Mouse (Mus musculus): ENCODE results near the gene Thrap3. TPM values are rescaled to one million over a fixed set of nuclear protein-coding genes. Genes with fewer than 3 reads are reported as not detected.
A peak's percentile ranks its signal among the peaks of the same experiment; 100 is the strongest.

Thrap3 gene
- polyA plus RNA-seq, 1 experiment from 2014 or later, result 130 TPM

- Histone ChIP-seq H3K36me3 (no peaks in the 10 kb centered on the region), H3K27ac (replicated peaks) (0 out of 2 replicates have a peak overlapping the region, but pooled peaks have one; percentile 4), H3K27me3 (peaks cover 34% of the 10 kb centered on the region), H3K9me3 (no peaks in the 10 kb centered on the region), H3K4me1 (replicated peaks) (peaks cover 22% of the 10 kb centered on the region), H3K9ac (no peak overlapping the region), H3K4me3 (no peak overlapping the region), H3K4me2 (peak overlapping the region; percentile 57; the same call in 1 of the 2 replicates)
- WGBS, result 54% methylated on average over 10 of the region's 10 CpGs
- ATAC-seq (ENCODE audit: low FRiP score, low read depth), result no peak
Observed at GRCm38 (mm10) chr4:126149798-126150197, 52.8 kb downstream of the Thrap3 start.

GRCm38 (mm10) chr4:126149041-126149676 is 53.4 kb downstream of the Thrap3 start:
- Histone ChIP-seq H3K4me3 (peak overlapping the region; percentile 40), H3K27ac (replicated peaks) (no peak overlapping the region), H3K36me3 (no peaks in the 10 kb centered on the region), H3K9me3 (no peaks in the 10 kb centered on the region), H3K4me1 (replicated peaks) (peaks cover 22% of the 10 kb centered on the region), H3K9ac (peak overlapping the region; percentile 36), H3K4me2 (peak overlapping the region; percentile 57), H3K27me3 (peaks cover 34% of the 10 kb centered on the region)
- ATAC-seq (ENCODE audit: low FRiP score, low read depth), result peak; percentile 23; the same call in 1 of the 2 replicates
- 18% methylated on average over 42 of the region's 42 CpGs for WGBS

GRCm38 (mm10) chr4:126148161-126148961 is 54.2 kb downstream of the Thrap3 start:
- peak; percentile 28; the same call in 1 of the 2 replicates for ATAC-seq (ENCODE audit: low FRiP score, low read depth)
- peak overlapping the region; percentile 40; the same call in 1 of the 2 replicates for H3K27ac ChIP-seq (replicated peaks)
- H3K4me1 ChIP-seq (replicated peaks), result peaks cover 22% of the 10 kb centered on the region

GRCm38 (mm10) chr4:126147533-126148160 is 54.9 kb downstream of the Thrap3 start, which contains the start of gene Eva1b:
Gene Eva1b (plus strand): TSS chr4:126147744.
- WGBS, result 2% methylated on average over 24 of the region's 24 CpGs
- peak within 1 kb of the TSS; percentile 57 for H3K4me2 ChIP-seq
- no peak for ATAC-seq (ENCODE audit: low FRiP score, low read depth)
- H3K27me3 ChIP-seq, result peaks cover 34% of the 10 kb centered on the region
- peak within 1 kb of the TSS; percentile 40 for H3K4me3 ChIP-seq
- H3K9ac ChIP-seq, result peak within 1 kb of the TSS; percentile 36
- H3K9me3 ChIP-seq, result no peaks in the 10 kb centered on the region
- peaks cover 22% of the 10 kb centered on the region for H3K4me1 ChIP-seq (replicated peaks)
- H3K27ac ChIP-seq (replicated peaks), result peak within 1 kb of the TSS; percentile 40
- no peaks in the 10 kb centered on the region for H3K36me3 ChIP-seq

More at GRCm38 (mm10) chr4:126148161-126148961, 54.2 kb downstream of the Thrap3 start:
- Histone ChIP-seq H3K36me3 (no peaks in the 10 kb centered on the region), H3K9ac (peak overlapping the region; percentile 36), H3K27me3 (peaks cover 34% of the 10 kb centered on the region), H3K9me3 (no peaks in the 10 kb centered on the region), H3K4me3 (peak overlapping the region; percentile 40), H3K4me2 (peak overlapping the region; percentile 57)
- WGBS, result 1% methylated on average over 60 of the region's 67 CpGs

GRCm38 (mm10) chr4:126146974-126147532 is 55.5 kb downstream of the Thrap3 start:
- Histone ChIP-seq H3K27ac (replicated peaks) (peak overlapping the region; percentile 40; the same call in 1 of the 2 replicates), H3K9ac (no peak overlapping the region), H3K36me3 (no peaks in the 10 kb centered on the region), H3K27me3 (peaks cover 34% of the 10 kb centered on the region), H3K4me3 (no peak overlapping the region), H3K4me1 (replicated peaks) (peaks cover 22% of the 10 kb centered on the region), H3K4me2 (peak overlapping the region; percentile 57; the same call in 1 of the 2 replicates), H3K9me3 (no peaks in the 10 kb centered on the region)
- 51% methylated on average over 9 of the region's 9 CpGs for WGBS
- ATAC-seq (ENCODE audit: low FRiP score, low read depth), result no peak

- no peak for ATAC-seq (ENCODE audit: low FRiP score, low read depth)
- Histone ChIP-seq H3K9me3 (no peaks in the 10 kb centered on the region), H3K4me3 (no peak overlapping the region), H3K4me2 (no peak overlapping the region), H3K9ac (no peak overlapping the region), H3K36me3 (no peaks in the 10 kb centered on the region), H3K27me3 (peaks cover 30% of the 10 kb centered on the region), H3K4me1 (replicated peaks) (peaks cover 22% of the 10 kb centered on the region), H3K27ac (replicated peaks) (no peak overlapping the region)
- 62% methylated on average over 4 of the region's 4 CpGs for WGBS
Observed at GRCm38 (mm10) chr4:126145396-126145795, 57.2 kb downstream of the Thrap3 start.

- peaks cover 37% of the 10 kb centered on the region for H3K36me3 ChIP-seq
Observed at GRCm38 (mm10) chr4:126141021-126141420, 61.5 kb downstream of the Thrap3 start.

GRCm38 (mm10) chr4:126137773-126138172 is 64.8 kb downstream of the Thrap3 start:
- Histone ChIP-seq H3K27me3 (no peaks in the 10 kb centered on the region), H3K4me1 (replicated peaks) (peaks cover under 1% of the 10 kb centered on the region; the same call in 1 of the 2 replicates), H3K4me2 (no peak overlapping the region), H3K9me3 (no peaks in the 10 kb centered on the region), H3K4me3 (no peak overlapping the region), H3K27ac (replicated peaks) (no peak overlapping the region), H3K9ac (no peak overlapping the region), H3K36me3 (peaks cover 52% of the 10 kb centered on the region)
- WGBS, result 83% methylated on average over 4 of the region's 4 CpGs
- no peak for ATAC-seq (ENCODE audit: low FRiP score, low read depth)

More at GRCm38 (mm10) chr4:126141021-126141420, 61.5 kb downstream of the Thrap3 start:
- no peak overlapping the region for H3K4me3 ChIP-seq
- H3K9me3 ChIP-seq, result no peaks in the 10 kb centered on the region
- H3K9ac ChIP-seq, result no peak overlapping the region
- ATAC-seq (ENCODE audit: low FRiP score, low read depth), result no peak
- H3K27me3 ChIP-seq, result no peaks in the 10 kb centered on the region
- 72% methylated on average over 5 of the region's 5 CpGs for WGBS
- no peak overlapping the region for H3K4me2 ChIP-seq
- no peaks in the 10 kb centered on the region for H3K4me1 ChIP-seq (replicated peaks)
- H3K27ac ChIP-seq (replicated peaks), result no peak overlapping the region

GRCm38 (mm10) chr4:126134639-126135038 is 67.9 kb downstream of the Thrap3 start:
- Histone ChIP-seq H3K9ac (no peak overlapping the region), H3K36me3 (peaks cover 48% of the 10 kb centered on the region), H3K4me2 (no peak overlapping the region), H3K4me3 (no peak overlapping the region), H3K27me3 (no peaks in the 10 kb centered on the region), H3K4me1 (replicated peaks) (peaks cover 23% of the 10 kb centered on the region), H3K27ac (replicated peaks) (no peak overlapping the region), H3K9me3 (no peaks in the 10 kb centered on the region)
- 74% methylated on average over 4 of the region's 4 CpGs for WGBS
- no peak for ATAC-seq (ENCODE audit: low FRiP score, low read depth)

- Histone ChIP-seq H3K4me2 (no peak overlapping the region), H3K36me3 (peaks cover 48% of the 10 kb centered on the region), H3K4me1 (replicated peaks) (peaks cover 23% of the 10 kb centered on the region), H3K4me3 (no peak overlapping the region), H3K27me3 (no peaks in the 10 kb centered on the region), H3K9me3 (no peaks in the 10 kb centered on the region), H3K27ac (replicated peaks) (no peak overlapping the region), H3K9ac (no peak overlapping the region)
- no peak for ATAC-seq (ENCODE audit: low FRiP score, low read depth)
- 91% methylated on average over 4 of the region's 4 CpGs for WGBS
Observed at GRCm38 (mm10) chr4:126134236-126134635, 68.3 kb downstream of the Thrap3 start.

GRCm38 (mm10) chr4:126132636-126133264 is 69.8 kb downstream of the Thrap3 start:
- Histone ChIP-seq H3K4me3 (no peak overlapping the region), H3K27ac (replicated peaks) (0 out of 2 replicates have a peak overlapping the region, but pooled peaks have one; percentile 23), H3K9ac (no peak overlapping the region), H3K36me3 (peaks cover 49% of the 10 kb centered on the region), H3K9me3 (no peaks in the 10 kb centered on the region), H3K4me2 (no peak overlapping the region), H3K27me3 (no peaks in the 10 kb centered on the region), H3K4me1 (replicated peaks) (peaks cover 23% of the 10 kb centered on the region)
- 77% methylated on average over 6 of the region's 6 CpGs for whole genome bisulfite sequencing
- ATAC-seq (ENCODE audit: low FRiP score, low read depth), result no peak

Data from hindbrain, embryonic 15.5 days (tissue).